Mouse (Mus musculus) CD4-positive, CD25-positive, alpha-beta regulatory T cell (primary cell): ENCODE measurements around the gene Trim27. TPM values are rescaled to one million over a fixed set of nuclear protein-coding genes. Genes with fewer than 3 reads are reported as not detected.

ENCODE experiments used
- polyA plus RNA-seq: library from polyadenylated mRNA; unstranded; fragments of 100-300 nt; shearing (Covaris generic); gene quantifications from one replicate; pipeline ENCODE4 v1.2.1, GENCODE M21; 2017

Gene Trim27
- polyA plus RNA-seq, result 143 TPM

GRCm38 (mm10) chr13:21179367-21179723 lies at the start of gene Trim27:
Gene Trim27 (plus strand): TSS chr13:21179445.

GRCm38 (mm10) chr13:21145767-21146166 lies 33.5 kb upstream of the Trim27 start, which contains the start of gene Olfr1368:
Gene Olfr1368 (minus strand): TSS chr13:21145867.

Other genes starting within 250 kb of the Trim27 start
- gene Olfr1370, start 104.5 kb upstream of the Trim27 start, polyA plus RNA-seq, result not detected
- not detected for gene Olfr1369-ps1, start 68.0 kb upstream of the Trim27 start, polyA plus RNA-seq
- not detected for gene Olfr263, start 49.8 kb upstream of the Trim27 start, polyA plus RNA-seq
- not detected for gene Olfr1368, start 33.6 kb upstream of the Trim27 start, polyA plus RNA-seq
- gene Gpx5, start 113.3 kb downstream of the Trim27 start, polyA plus RNA-seq, result not detected
- gene Gpx6, start 132.7 kb downstream of the Trim27 start, polyA plus RNA-seq, result not detected
- gene Olfr1367, start 167.5 kb downstream of the Trim27 start, polyA plus RNA-seq, result not detected
- gene Zscan12, start 183.4 kb downstream of the Trim27 start, polyA plus RNA-seq, result 11.1 TPM
- 65.3 TPM for gene Zkscan3, start 223.3 kb downstream of the Trim27 start, polyA plus RNA-seq